Mouse (Mus musculus) heart, adult 2 months (tissue): Measurements from ENCODE around the gene Grm5. TPM values are rescaled to one million over a fixed set of nuclear protein-coding genes. Genes with fewer than 3 reads are reported as not detected.

Experiments
- DNase-seq, 2 experiments: peaks; one replicate each; pipeline ENCODE4 v3.0.0; 2021
- H3K27ac ChIP-seq: fragments of 200-600 bp; 2 replicates; pipeline ENCODE4 v1.8.1; 2022
- H3K27me3 ChIP-seq: fragments of 200-500 bp; 2 replicates; pipeline ENCODE4 v1.6.1; 2012; ENCODE audit warnings: mild to moderate bottlenecking, low read length, inconsistent platforms, mixed read lengths; ENCODE audit not compliant: control insufficient read depth, insufficient read depth
- H3K36me3 ChIP-seq: fragments of 200-500 bp; 2 replicates; pipeline ENCODE4 v1.6.1; 2012; ENCODE audit warnings: low read length, inconsistent platforms; ENCODE audit not compliant: control insufficient read depth, insufficient read depth
- H3K4me1 ChIP-seq: fragments of 200-500 bp; 2 replicates; pipeline ENCODE4 v1.6.1; 2011; ENCODE audit warnings: low read length; ENCODE audit not compliant: control insufficient read depth, insufficient read depth
- H3K4me3 ChIP-seq: fragments of 200-600 bp; 2 replicates; pipeline ENCODE4 v1.8.1; 2022
- H3K79me2 ChIP-seq: fragments of 200-500 bp; replicated peaks from 2 replicates; pipeline ENCODE4 v1.6.1; 2012; ENCODE audit warnings: mild to moderate bottlenecking, inconsistent platforms, low read length, moderate library complexity, mixed read lengths; ENCODE audit not compliant: control insufficient read depth, insufficient read depth
- H3K9ac ChIP-seq: fragments of 200-500 bp; 2 replicates; pipeline ENCODE4 v1.6.1; 2012; ENCODE audit warnings: low read depth, mild to moderate bottlenecking, control low read depth, inconsistent platforms, low read length, mixed read lengths
- CTCF ChIP-seq: fragments of 200-600 bp; IDR thresholded peaks from 2 replicates; pipeline ENCODE4 v1.8.1; 2022; ENCODE audit warnings: antibody characterized with exemption, mild to moderate bottlenecking, moderate library complexity
- EP300 ChIP-seq: fragments of 200-500 bp; IDR thresholded peaks from 2 replicates; pipeline ENCODE4 v1.6.1; 2011; ENCODE audit warnings: low read depth, low read length, control low read depth; ENCODE audit not compliant: insufficient read depth
- POLR2A ChIP-seq: fragments of 200-500 bp; IDR thresholded peaks from 2 replicates; pipeline ENCODE4 v1.6.1; 2011; ENCODE audit warnings: mild to moderate bottlenecking, low read depth, low read length, control low read depth; ENCODE audit not compliant: insufficient read depth
- WGBS: fragments of 180-500 bp; shearing (Covaris S2); methylation state at CpG from one replicate; pipeline ENCODE4 v1.1.7; 2018; 5-methylcytosine and 5-hydroxymethylcytosine counted together
- intact Hi-C: fragments of 180-260 bp; cut with DNase I; formaldehyde crosslinking; loops from one replicate; pipeline ENCODE4 v1.15.1; 2025
- polyA plus RNA-seq: library from polyadenylated mRNA; depleted of rRNA; stranded (reverse); fragments of >200 nt; gene quantifications from 2 replicates; pipeline ENCODE4 v1.2.3, GENCODE M21; 2012
- total RNA-seq, 2 experiments: library from RNA; stranded (reverse); gene quantifications; 2 replicates each; pipeline ENCODE4 v1.2.3; 2021

Gene Grm5
- total and polyA plus RNA-seq, 3 experiments: not detected

- no peak for DNase-seq
- no peak overlapping the region for H3K4me3 ChIP-seq
- H3K27ac ChIP-seq: no peak overlapping the region
- H3K4me1 ChIP-seq: no peaks in the 10 kb centered on the region
- no peaks in the 10 kb centered on the region for H3K36me3 ChIP-seq
- intact Hi-C loops: loop anchor here (1.0 to 5.0 kb wide), 3 partner anchors 261 to 1031 kb away; no protein-coding TSS in a partner anchor
- TF ChIP-seq EP300 (no peak), CTCF (no peak), POLR2A (no peak)
- H3K79me2 ChIP-seq: no peaks in the 10 kb centered on the region
- no peak overlapping the region for H3K9ac ChIP-seq
- H3K27me3 ChIP-seq: no peaks in the 10 kb centered on the region
- WGBS: 23% methylated on average over 1 of the region's 1 CpGs
Observed at GRCm38 (mm10) chr7:88096536-88097107, 512.7 kb downstream of the Grm5 start.

GRCm38 (mm10) chr7:88097715-88098114 lies 513.7 kb downstream of the Grm5 start:
- Histone ChIP-seq H3K4me1 (no peaks in the 10 kb centered on the region), H3K9ac (no peak overlapping the region), H3K4me3 (no peak overlapping the region), H3K79me2 (no peaks in the 10 kb centered on the region), H3K36me3 (no peaks in the 10 kb centered on the region), H3K27ac (no peak overlapping the region), H3K27me3 (no peaks in the 10 kb centered on the region)
- intact Hi-C loops: loop anchor here (1.0 to 5.0 kb wide), 3 partner anchors 260 to 1030 kb away; no protein-coding TSS in a partner anchor
- TF ChIP-seq CTCF: peak; percentile 80
- TF ChIP-seq POLR2A: no peak
- peak; percentile 61 to 68 for DNase-seq
- WGBS: 6% methylated on average over 1 of the region's 1 CpGs

GRCm38 (mm10) chr7:88116724-88117409 lies 532.9 kb downstream of the Grm5 start:
- H3K4me3 ChIP-seq: no peak overlapping the region
- 71% methylated on average over 6 of the region's 6 CpGs for WGBS
- intact Hi-C loops: no loop called here
- no peaks in the 10 kb centered on the region for H3K27me3 ChIP-seq
- TF ChIP-seq EP300 (no peak), CTCF (no peak), POLR2A (no peak)
- H3K27ac ChIP-seq: no peak overlapping the region
- no peak overlapping the region for H3K9ac ChIP-seq
- H3K36me3 ChIP-seq: no peaks in the 10 kb centered on the region
- no peaks in the 10 kb centered on the region for H3K79me2 ChIP-seq
- H3K4me1 ChIP-seq: no peaks in the 10 kb centered on the region
- no peak for DNase-seq

GRCm38 (mm10) chr7:88128080-88128848 lies 544.3 kb downstream of the Grm5 start:
- WGBS: 76% methylated on average over 8 of the region's 8 CpGs
- Histone ChIP-seq H3K9ac (no peak overlapping the region), H3K27ac (no peak overlapping the region), H3K4me3 (no peak overlapping the region), H3K36me3 (no peaks in the 10 kb centered on the region), H3K27me3 (no peaks in the 10 kb centered on the region; the same call in 1 of the 2 replicates), H3K79me2 (no peaks in the 10 kb centered on the region), H3K4me1 (no peaks in the 10 kb centered on the region)
- TF ChIP-seq CTCF (no peak), POLR2A (no peak), EP300 (no peak)
- peak in 1 of 2 experiments; percentile 4 for DNase-seq
- intact Hi-C loops: no loop called here

- 13% methylated on average over 41 of the region's 41 CpGs for WGBS
- no peaks in the 10 kb centered on the region for H3K36me3 ChIP-seq
- DNase-seq: peak in 1 of 2 experiments; percentile 4
- no peaks in the 10 kb centered on the region for H3K4me1 ChIP-seq
- intact Hi-C loops: no loop called here
- H3K4me3 ChIP-seq: no peak overlapping the region
- no peak overlapping the region for H3K27ac ChIP-seq
- H3K9ac ChIP-seq: no peak overlapping the region
- no peaks in the 10 kb centered on the region for H3K79me2 ChIP-seq
- TF ChIP-seq CTCF (no peak), POLR2A (no peak), EP300 (no peak)
- H3K27me3 ChIP-seq: no peaks in the 10 kb centered on the region; the same call in 1 of the 2 replicates
Observed at GRCm38 (mm10) chr7:88129536-88130487, 545.8 kb downstream of the Grm5 start.
